Mouse (Mus musculus) embryonic facial prominence, embryonic 15.5 days (tissue): ENCODE measurements around the gene P2rx4. TPM values are rescaled to one million over a fixed set of nuclear protein-coding genes. Genes with fewer than 3 reads are reported as not detected.

Experiments used
- ATAC-seq: fragments of 200-750 bp; cut with Nextera tagmentation; 2 replicates; pipeline ENCODE4 v1.8.0; 2017; ENCODE audit warnings: low read depth, moderate TSS enrichment; ENCODE audit not compliant: insufficient number of reproducible peaks, low FRiP score, low TSS enrichment
- H3K27ac ChIP-seq: fragments of 300-500 bp; sonication (generic); replicated peaks from 2 replicates; pipeline ENCODE4 v1.5.1; 2015; ENCODE audit warnings: mild to moderate bottlenecking, inconsistent platforms
- H3K27me3 ChIP-seq: fragments of 300-500 bp; sonication (generic); 2 replicates; pipeline ENCODE4 v1.6.1; 2015; ENCODE audit warnings: inconsistent platforms
- H3K36me3 ChIP-seq: fragments of 300-500 bp; sonication (generic); 2 replicates; pipeline ENCODE4 v1.6.1; 2015; ENCODE audit warnings: mild to moderate bottlenecking, inconsistent platforms
- H3K4me1 ChIP-seq: fragments of 300-500 bp; sonication (generic); 2 replicates; pipeline ENCODE4 v1.6.1; 2015; ENCODE audit warnings: inconsistent platforms
- H3K4me2 ChIP-seq: fragments of 300-500 bp; sonication (generic); replicated peaks from 2 replicates; pipeline ENCODE4 v1.6.1; 2015; ENCODE audit warnings: mild to moderate bottlenecking, inconsistent platforms
- H3K4me3 ChIP-seq: fragments of 300-500 bp; sonication (generic); replicated peaks from 2 replicates; pipeline ENCODE4 v1.5.1; 2015; ENCODE audit warnings: mild to moderate bottlenecking, inconsistent platforms
- H3K9ac ChIP-seq: fragments of 300-500 bp; sonication (generic); 2 replicates; pipeline ENCODE4 v1.6.1; 2015; ENCODE audit warnings: inconsistent platforms
- H3K9me3 ChIP-seq: fragments of 300-500 bp; sonication (generic); replicated peaks from 2 replicates; pipeline ENCODE4 v1.6.1; 2016; ENCODE audit warnings: inconsistent platforms
- WGBS: fragments of 180-500 bp; shearing (Covaris S2); methylation state at CpG from one replicate; pipeline ENCODE4 v1.1.7; 2015; 5-methylcytosine and 5-hydroxymethylcytosine counted together
- polyA plus RNA-seq: library from polyadenylated mRNA; unstranded; fragments of >200 nt; fragmentation: Nextera tagmentation; extraction: Ambion mirVana; gene quantifications from 2 replicates; pipeline ENCODE4 v1.2.1, GENCODE M21; 2015

The P2rx4 gene
- polyA plus RNA-seq, 1 experiment from 2014 or later, result 23.3 TPM

DNA sequence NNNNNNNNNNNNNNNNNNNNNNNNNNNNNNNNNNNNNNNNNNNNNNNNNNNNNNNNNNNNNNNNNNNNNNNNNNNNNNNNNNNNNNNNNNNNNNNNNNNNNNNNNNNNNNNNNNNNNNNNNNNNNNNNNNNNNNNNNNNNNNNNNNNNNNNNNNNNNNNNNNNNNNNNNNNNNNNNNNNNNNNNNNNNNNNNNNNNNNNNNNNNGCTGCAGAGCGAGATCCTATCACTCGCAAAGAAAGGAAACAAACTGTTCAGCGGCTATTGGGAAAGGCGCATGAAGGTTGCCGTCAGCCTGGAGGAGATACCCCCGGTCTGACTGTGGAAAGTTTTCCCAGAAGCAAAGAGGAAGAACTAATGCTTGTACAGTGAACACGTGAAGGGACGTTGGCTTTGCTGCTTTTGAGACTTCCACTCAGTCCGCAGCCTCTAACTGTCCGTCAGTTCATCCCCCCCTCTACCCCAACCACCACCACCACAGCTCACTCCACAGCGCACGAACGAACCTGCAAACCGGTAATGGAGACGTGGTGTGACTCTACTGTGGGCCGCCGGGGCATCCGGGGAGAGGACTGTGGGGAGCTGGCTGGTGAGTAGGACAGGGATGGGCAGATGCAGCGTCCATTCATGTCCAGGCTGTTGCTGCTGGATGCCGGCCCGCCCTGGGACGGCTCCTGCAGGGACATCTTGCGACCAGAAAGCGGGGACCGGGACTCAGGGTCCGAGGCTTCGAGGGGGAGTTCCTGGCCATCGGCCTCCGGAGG, 56.1 kb downstream of the P2rx4 start:
- H3K4me2 ChIP-seq, result no peak overlapping the region
- H3K4me1 ChIP-seq, result no peaks in the 10 kb centered on the region
- no peak for ATAC-seq
- H3K27ac ChIP-seq, result no peak overlapping the region
- peaks cover 23% of the 10 kb centered on the region for H3K36me3 ChIP-seq
- H3K27me3 ChIP-seq, result no peaks in the 10 kb centered on the region
- no peaks in the 10 kb centered on the region for H3K9me3 ChIP-seq
- 75% methylated on average over 29 of the region's 29 CpGs for WGBS
- no peak overlapping the region for H3K9ac ChIP-seq
- no peak overlapping the region for H3K4me3 ChIP-seq

DNA sequence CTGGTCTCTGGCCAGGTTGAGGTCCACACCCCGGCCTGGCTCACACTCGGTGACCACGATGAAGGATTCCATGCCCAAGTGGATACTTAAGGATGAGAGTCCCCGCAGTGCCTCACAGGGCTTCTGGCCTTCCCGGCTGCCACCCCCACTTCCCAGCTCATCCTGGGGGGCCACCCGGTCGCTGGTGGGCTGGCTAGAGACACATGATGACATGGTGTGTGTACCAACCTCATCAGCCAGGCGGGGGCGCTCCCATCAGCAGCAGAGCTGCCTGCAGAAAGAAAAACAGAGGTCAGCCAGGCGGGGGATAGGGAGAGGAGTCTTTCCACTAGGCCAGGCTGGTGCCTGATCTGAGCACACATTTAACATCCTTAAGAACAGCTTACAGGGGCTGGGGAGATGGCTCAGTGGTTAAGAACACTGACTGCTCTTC, 56.7 kb downstream of the P2rx4 start:
- Histone ChIP-seq H3K9ac (no peak overlapping the region), H3K4me1 (no peaks in the 10 kb centered on the region), H3K27me3 (no peaks in the 10 kb centered on the region), H3K4me3 (no peak overlapping the region), H3K27ac (no peak overlapping the region), H3K36me3 (peaks cover 17% of the 10 kb centered on the region), H3K4me2 (no peak overlapping the region), H3K9me3 (no peaks in the 10 kb centered on the region)
- ATAC-seq, result no peak
- 58% methylated on average over 10 of the region's 10 CpGs for WGBS

DNA sequence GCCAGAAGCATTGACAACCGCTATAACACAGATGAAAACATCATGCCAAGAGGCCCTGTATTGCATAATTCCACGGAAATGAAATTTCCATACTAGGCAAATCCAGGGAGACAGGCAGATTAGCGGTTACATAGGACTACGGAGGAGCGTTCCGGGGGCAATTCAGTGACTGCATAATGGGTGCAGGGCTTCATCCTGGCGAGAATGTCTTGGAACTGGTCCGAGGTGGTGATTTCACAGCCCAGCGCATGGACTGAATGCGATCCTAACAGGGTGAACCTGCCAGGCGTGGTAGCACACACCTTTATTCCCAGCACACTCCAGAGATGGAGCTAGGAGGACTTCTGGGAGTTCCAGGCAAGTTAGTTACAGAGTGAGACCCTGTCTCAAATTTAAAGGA, 59.9 kb downstream of the P2rx4 start:
- 85% methylated on average over 11 of the region's 11 CpGs for WGBS
- Histone ChIP-seq H3K4me2 (no peak overlapping the region), H3K27me3 (no peaks in the 10 kb centered on the region), H3K9me3 (no peaks in the 10 kb centered on the region), H3K4me1 (peaks cover 22% of the 10 kb centered on the region), H3K36me3 (peaks cover 3% of the 10 kb centered on the region; the same call in 1 of the 2 replicates), H3K27ac (no peak overlapping the region), H3K4me3 (no peak overlapping the region), H3K9ac (no peak overlapping the region)
- no peak for ATAC-seq

DNA sequence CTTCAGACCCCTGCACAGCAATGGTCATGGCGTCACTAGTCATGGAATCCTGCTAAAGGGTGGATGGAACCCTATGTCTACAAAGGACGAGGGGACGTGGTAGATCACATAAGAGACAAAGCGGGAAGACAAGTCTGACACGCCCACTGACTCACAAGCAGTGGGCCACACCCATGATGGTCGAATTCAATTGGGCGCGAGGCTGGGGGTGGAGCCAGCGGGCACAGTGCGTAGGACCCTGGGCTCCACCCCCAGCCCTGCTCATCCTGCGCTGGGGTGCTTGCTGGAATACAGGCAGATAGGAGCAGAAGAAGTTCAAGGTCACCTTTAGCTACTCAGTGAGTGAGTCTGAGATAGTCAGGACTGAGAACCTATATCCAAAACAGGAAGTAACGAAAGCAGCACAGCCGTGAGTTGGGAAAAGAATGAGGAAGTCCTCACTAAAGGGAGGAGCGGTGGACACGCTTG, 61.8 kb downstream of the P2rx4 start:
- Histone ChIP-seq H3K27me3 (no peaks in the 10 kb centered on the region), H3K4me2 (no peak overlapping the region), H3K27ac (no peak overlapping the region), H3K4me3 (no peak overlapping the region), H3K9me3 (no peaks in the 10 kb centered on the region), H3K9ac (no peak overlapping the region), H3K36me3 (no peaks in the 10 kb centered on the region), H3K4me1 (peaks cover 22% of the 10 kb centered on the region)
- ATAC-seq, result no peak
- 86% methylated on average over 15 of the region's 15 CpGs for WGBS

DNA sequence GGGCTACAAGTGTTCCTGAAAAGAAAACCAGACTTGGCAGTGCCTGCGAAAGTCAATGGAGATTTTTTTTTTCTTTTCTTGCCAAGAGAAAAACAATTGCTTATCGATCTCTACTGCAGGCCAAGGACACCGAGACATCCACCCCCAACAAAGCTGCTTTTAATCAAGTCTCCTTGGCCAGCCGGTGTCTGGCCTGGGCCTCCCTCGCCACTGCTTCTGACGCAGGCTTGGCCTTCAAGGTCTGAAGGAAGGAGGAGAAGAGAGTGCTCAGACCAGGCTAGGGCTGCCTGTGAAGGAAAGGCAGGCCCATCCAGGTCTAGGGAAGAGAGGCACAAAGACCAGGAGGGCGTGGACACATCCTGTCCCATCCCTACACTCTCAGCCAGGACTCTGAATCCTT, 63.0 kb downstream of the P2rx4 start:
- Histone ChIP-seq H3K27me3 (no peaks in the 10 kb centered on the region), H3K9me3 (no peaks in the 10 kb centered on the region), H3K4me2 (0 out of 2 replicates have a peak overlapping the region, but pooled peaks have one; percentile 13), H3K4me3 (no peak overlapping the region), H3K9ac (no peak overlapping the region), H3K27ac (peak overlapping the region; percentile 85), H3K4me1 (peaks cover 26% of the 10 kb centered on the region), H3K36me3 (no peaks in the 10 kb centered on the region)
- no peak for ATAC-seq
- 43% methylated on average over 7 of the region's 7 CpGs for WGBS

DNA sequence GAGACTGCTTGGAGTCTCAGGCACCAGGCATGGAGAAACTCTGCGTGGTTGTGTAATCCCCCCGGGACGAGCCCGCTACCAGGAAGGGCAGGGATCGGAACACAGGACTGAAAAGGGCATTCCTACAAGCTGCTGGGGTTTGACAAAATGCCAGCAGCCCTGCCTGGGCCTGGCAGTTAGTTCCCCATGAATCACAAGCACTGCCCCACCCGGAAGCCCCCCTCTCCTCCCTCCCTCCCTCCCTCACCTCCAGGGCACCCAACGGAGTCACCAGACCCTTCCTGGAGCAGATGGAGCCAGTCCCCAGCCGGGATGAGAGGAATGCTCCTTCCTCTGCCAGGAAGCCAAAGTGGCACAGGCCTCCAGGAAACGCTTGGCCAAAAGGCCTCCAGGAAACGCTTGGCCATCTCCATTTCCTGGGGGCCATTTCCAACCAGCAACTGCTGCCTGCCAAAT, 63.5 kb downstream of the P2rx4 start:
- Histone ChIP-seq H3K4me3 (no peak overlapping the region), H3K27ac (peak overlapping the region; percentile 85), H3K9me3 (no peaks in the 10 kb centered on the region), H3K4me2 (peak overlapping the region; percentile 13; the same call in 1 of the 2 replicates), H3K36me3 (no peaks in the 10 kb centered on the region), H3K9ac (no peak overlapping the region), H3K27me3 (no peaks in the 10 kb centered on the region), H3K4me1 (peaks cover 26% of the 10 kb centered on the region)
- WGBS, result 28% methylated on average over 10 of the region's 10 CpGs
- ATAC-seq, result 0 out of 2 replicates have a peak, but pooled peaks have one; percentile 36

DNA sequence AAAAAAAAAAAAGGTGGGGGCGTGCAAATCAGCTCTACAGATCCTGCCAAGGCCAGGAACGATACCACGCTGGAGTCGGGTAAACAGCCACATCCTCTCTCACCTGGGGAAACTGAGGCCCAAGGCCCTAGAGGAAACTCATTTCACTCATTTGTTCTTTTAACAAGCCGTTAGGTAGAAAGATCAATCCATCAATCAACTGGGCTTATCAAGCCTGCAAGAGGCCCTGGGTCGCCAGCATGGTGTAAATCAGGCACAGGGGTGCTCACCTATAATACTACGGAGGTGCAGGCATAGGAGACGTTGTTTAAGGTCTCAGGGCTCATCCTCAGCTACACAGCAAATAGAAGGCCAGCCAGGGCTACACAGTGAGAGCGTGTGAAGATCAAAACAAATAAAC, 64.1 kb downstream of the P2rx4 start:
- ATAC-seq, result 0 out of 2 replicates have a peak, but pooled peaks have one; percentile 1
- Histone ChIP-seq H3K9ac (no peak overlapping the region), H3K9me3 (no peaks in the 10 kb centered on the region), H3K27me3 (no peaks in the 10 kb centered on the region), H3K4me2 (no peak overlapping the region), H3K4me3 (no peak overlapping the region), H3K27ac (peak overlapping the region; percentile 85; the same call in 1 of the 2 replicates), H3K4me1 (peaks cover 26% of the 10 kb centered on the region), H3K36me3 (0 out of 2 replicates have a peak, but pooled peaks cover 1% of the 10 kb centered on the region)
- 80% methylated on average over 9 of the region's 9 CpGs for WGBS

DNA sequence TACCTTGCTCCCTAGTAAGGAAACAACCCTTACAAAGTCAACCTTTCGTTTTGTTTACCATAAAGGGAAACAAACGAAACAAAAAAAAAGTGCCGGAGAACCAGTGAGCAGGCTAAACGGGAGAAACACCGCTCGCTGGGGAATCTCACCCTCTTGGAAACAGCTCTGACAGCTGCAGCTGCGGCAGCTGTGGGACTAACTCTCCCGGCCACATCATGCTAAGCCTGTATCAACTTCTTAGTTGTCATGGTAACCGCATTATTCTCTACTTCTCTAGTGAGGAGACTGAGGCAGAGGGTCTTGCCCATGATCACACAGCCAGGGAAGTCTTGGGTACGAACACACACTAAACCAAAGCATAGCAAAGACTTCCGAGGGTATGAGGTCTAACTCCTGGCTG, 66.4 kb downstream of the P2rx4 start:
- H3K27ac ChIP-seq, result no peak overlapping the region
- 73% methylated on average over 11 of the region's 11 CpGs for WGBS
- no peak overlapping the region for H3K4me2 ChIP-seq
- no peaks in the 10 kb centered on the region for H3K27me3 ChIP-seq
- H3K9me3 ChIP-seq, result no peaks in the 10 kb centered on the region
- ATAC-seq, result no peak
- 0 out of 2 replicates have a peak, but pooled peaks cover 3% of the 10 kb centered on the region for H3K36me3 ChIP-seq
- H3K4me3 ChIP-seq, result no peak overlapping the region
- H3K9ac ChIP-seq, result no peak overlapping the region
- peaks cover 34% of the 10 kb centered on the region for H3K4me1 ChIP-seq

DNA sequence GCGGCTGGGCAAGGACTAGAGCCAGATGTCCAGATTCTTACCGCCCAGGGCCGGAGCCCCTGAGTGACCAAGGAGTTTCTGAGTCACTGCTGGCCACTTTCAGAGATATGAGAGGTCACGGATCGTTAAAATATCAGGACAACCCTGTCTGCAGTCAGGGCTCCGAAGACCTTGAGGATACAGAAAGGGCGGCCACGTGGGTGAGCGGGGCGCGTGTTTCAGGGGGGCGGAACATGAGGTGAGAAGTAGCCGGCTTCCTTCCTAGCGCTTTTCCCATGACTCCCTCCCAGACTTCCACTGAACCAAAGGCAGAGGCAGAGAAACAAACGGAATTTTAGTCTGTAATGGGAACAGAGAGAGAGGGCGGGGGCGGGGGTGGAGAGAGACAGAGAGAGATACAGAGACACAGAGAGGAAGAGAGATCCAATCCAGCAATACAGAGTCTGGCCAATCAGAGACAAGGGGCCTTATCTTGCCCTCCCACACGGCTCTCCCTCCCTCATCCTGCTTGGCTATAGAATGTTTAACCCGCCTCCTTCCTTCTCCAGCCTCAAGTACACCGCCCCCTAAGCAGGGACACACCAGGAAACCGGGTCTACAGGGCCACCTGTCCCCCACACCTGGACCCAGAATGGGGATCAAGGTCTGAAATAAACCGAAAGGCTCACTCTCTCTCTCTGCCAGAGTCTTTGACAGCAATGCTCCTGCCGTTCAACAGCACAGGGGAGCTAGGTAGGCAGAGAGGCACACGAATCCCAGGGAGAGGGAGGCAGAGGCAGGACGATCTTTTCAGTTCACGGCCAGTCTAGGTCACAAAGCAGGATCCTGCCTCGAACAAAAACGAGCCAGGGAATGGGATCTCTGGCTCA, 67.6 kb downstream of the P2rx4 start:
- Histone ChIP-seq H3K4me1 (peaks cover 33% of the 10 kb centered on the region), H3K27ac (no peak overlapping the region), H3K27me3 (no peaks in the 10 kb centered on the region), H3K4me2 (no peak overlapping the region), H3K9me3 (no peaks in the 10 kb centered on the region), H3K9ac (no peak overlapping the region), H3K4me3 (no peak overlapping the region), H3K36me3 (0 out of 2 replicates have a peak, but pooled peaks cover 3% of the 10 kb centered on the region)
- 75% methylated on average over 28 of the region's 28 CpGs for WGBS
- no peak for ATAC-seq

DNA sequence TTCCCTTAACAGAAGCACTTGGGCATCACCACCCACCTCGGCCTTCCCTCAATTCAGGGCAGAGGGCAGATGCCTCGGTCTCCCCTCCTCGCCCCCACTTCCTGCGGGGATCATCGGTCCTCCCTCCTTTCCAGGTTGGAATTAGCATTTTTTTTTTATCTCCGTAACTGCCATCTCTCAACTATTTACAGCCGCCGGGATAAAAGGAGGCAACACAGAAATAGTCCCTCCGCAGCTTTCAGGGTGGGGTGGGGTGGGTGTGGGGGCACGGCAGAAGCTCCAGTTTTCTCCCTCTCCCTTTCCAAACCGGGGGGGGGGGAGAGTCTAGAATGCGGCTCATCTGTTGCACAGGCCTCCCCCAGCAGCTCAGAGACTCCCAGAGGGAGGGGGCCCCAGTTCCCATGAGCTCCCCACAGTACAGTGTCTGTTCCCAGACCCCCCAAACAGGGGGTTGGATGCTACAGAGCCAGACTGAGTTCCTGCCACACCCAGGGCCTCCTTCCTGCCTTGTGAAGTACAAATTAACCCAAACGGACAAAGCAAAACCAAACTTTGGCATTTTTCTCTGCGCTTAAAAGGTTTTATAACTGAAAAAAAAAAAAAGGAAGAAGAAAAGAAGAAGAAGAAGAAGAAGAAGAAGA, 68.4 kb downstream of the P2rx4 start:
- no peak overlapping the region for H3K9ac ChIP-seq
- no peak overlapping the region for H3K4me3 ChIP-seq
- no peak overlapping the region for H3K4me2 ChIP-seq
- 63% methylated on average over 14 of the region's 14 CpGs for WGBS
- peaks cover 30% of the 10 kb centered on the region for H3K4me1 ChIP-seq
- no peak overlapping the region for H3K27ac ChIP-seq
- H3K36me3 ChIP-seq, result 0 out of 2 replicates have a peak, but pooled peaks cover 3% of the 10 kb centered on the region
- no peaks in the 10 kb centered on the region for H3K9me3 ChIP-seq
- H3K27me3 ChIP-seq, result no peaks in the 10 kb centered on the region
- ATAC-seq, result no peak

DNA sequence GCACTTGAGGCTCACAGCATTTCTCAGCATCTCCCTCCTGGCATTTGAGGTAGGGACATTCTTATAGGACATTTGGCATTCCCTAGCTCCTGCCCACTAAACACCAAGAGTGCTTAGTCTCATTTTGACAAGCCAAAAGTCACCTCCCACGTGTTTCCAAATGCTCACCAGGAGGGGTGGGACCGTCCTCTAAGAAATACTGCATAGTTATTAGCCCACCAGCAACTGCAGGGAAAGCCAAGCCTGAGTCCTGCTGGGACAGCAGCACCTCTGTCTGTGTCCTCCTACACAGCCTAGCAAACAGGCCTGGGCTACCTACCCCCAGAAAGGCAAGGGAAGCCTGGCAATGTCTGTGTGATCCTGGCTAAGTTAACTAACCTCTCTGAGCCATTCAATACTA, 70.0 kb downstream of the P2rx4 start:
- Histone ChIP-seq H3K4me2 (no peak overlapping the region), H3K9me3 (no peaks in the 10 kb centered on the region), H3K27me3 (no peaks in the 10 kb centered on the region), H3K9ac (no peak overlapping the region), H3K4me1 (peaks cover 21% of the 10 kb centered on the region), H3K4me3 (no peak overlapping the region), H3K27ac (no peak overlapping the region), H3K36me3 (0 out of 2 replicates have a peak, but pooled peaks cover 3% of the 10 kb centered on the region)
- ATAC-seq, result no peak
- 45% methylated on average over 2 of the region's 2 CpGs for WGBS
